Mouse (Mus musculus): ENCODE results near the gene A930002H24Rik. TPM values are rescaled to one million over a fixed set of nuclear protein-coding genes. Genes with fewer than 3 reads are reported as not detected.

A930002H24Rik gene
- polyA plus RNA-seq, 1 experiment = 2.4 TPM

GRCm38 (mm10) chr17:63836223-63836622, 27.4 kb downstream of the A930002H24Rik start:
- no peak for DNase-seq (ENCODE audit: low read depth)

GRCm38 (mm10) chr17:63831550-63831949, 32.0 kb downstream of the A930002H24Rik start:
- no peak for DNase-seq (ENCODE audit: low read depth)

GRCm38 (mm10) chr17:63828561-63829332, 34.8 kb downstream of the A930002H24Rik start:
- no peak for DNase-seq (ENCODE audit: low read depth)

GRCm38 (mm10) chr17:63826767-63827166, 36.8 kb downstream of the A930002H24Rik start:
- no peak for DNase-seq (ENCODE audit: low read depth)

- no peak for DNase-seq (ENCODE audit: low read depth)
Measured at GRCm38 (mm10) chr17:63826196-63826595, 37.4 kb downstream of the A930002H24Rik start.

- DNase-seq (ENCODE audit: low read depth) = no peak
Measured at GRCm38 (mm10) chr17:63824141-63824540, 39.5 kb downstream of the A930002H24Rik start.

GRCm38 (mm10) chr17:63818444-63819027, 45.1 kb downstream of the A930002H24Rik start:
- no peak for DNase-seq (ENCODE audit: low read depth)

- no peak for DNase-seq (ENCODE audit: low read depth)
Measured at GRCm38 (mm10) chr17:63813552-63813951, 50.0 kb downstream of the A930002H24Rik start.

Other genes starting within 250 kb of the A930002H24Rik start
- 4.8 and 5.3 TPM in 2 replicates for gene Fer, start 729 bp downstream of the A930002H24Rik start, polyA plus RNA-seq (2012; rRNA removed)